Mouse (Mus musculus) frontal cortex, postnatal 14 days (tissue): ENCODE data around the gene Ffar2.
"Not testable (repeated sequence)": the region's sequence is repeated elsewhere in the genome, so short reads cannot be mapped to it uniquely, and the experiment has no call there.

Experiments used
- DNase-seq, 2 experiments: peaks; one replicate each; pipeline ENCODE4 v3.0.0; 2022; ENCODE audit warnings: low spot score in 2 of 2

The Ffar2 gene

DNA sequence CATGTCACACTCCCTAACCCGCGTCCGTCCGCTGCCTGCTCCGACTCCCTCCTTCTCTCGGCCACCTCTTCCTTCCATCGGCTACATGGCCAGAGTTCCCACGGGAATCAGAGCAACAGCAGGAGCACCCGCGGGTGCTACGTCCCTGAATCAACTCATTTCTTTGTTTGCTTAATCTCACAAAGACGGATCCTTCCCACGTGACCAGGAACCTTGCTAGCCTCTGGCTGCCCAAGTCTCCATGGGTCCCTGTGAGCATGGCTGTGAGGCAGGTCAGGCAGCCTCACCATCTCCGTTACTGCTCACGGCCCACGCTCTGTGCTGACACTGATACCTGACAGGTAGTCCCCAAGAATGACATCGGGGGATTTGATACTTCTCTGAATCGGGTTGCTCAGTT lies at the start of gene Ffar2:
Gene Ffar2 (minus strand): TSS at position 101 of the 400 bp plus-strand sequence.
- no peak for DNase-seq

DNA sequence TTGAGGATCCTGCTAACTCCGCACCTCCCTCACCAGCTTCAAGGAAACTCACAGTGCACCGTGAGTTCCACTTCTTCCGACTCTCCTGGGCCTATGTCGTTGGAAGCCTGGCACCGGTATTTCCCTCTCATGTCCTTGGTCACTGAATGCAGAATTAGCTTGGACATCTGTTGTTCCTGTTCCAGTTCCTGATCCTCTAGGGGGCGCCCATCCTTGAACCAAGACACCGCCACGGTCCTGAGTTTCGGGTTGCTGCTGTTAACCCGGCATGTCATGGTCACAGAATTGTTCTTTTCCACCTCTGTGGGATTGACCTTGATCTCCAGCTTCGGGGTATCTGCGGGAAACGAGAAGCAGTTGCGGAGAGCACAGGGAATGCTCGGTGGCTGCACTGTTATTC lies 49.5 kb upstream of the Ffar2 start:
- peak in 1 of 2 experiments; percentile 53 for DNase-seq

DNA sequence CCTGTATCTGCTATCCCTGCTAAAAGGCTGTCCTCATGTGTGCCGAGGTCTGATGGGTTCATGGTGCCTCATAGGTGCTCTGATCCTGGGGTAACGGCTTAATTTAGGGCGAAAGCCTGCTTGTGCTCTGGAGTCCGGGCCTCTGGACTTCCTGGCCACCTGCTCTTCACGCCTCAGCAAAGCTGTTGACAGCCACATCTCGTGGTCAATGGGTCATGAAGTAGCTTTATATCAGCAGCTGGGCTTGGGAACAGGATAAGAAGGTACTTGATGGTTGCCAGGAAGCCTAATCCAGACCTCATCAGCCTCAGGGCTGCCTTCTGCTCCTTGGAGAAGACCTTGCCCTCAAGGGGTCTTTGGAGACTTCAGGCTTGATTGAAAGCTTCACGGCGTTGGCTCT lies 39.8 kb upstream of the Ffar2 start:
- DNase-seq: no peak

DNA sequence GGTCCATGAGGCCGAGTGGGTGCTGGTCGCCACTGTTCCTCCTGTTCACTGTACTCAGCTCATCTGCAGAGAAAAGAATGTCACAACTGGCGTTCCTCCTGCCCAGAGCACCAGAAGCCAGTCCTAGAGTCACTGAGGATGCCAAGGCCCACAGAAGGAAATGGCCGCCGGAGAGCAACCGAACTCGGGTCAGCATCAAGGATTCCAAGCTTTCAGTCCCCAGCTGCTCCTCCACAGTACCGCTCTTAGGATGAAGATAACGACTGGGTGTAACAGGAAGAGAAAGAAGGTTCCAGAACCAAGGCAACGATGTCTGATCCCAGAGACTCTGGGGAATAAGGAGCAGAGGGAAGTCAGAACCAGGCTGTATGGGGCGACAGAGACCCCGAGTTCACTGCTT lies 37.9 kb upstream of the Ffar2 start, which contains the start of gene Ffar1:
Gene Ffar1 (minus strand): TSS at position 101 of the 400 bp plus-strand sequence.
- DNase-seq: no peak

DNA sequence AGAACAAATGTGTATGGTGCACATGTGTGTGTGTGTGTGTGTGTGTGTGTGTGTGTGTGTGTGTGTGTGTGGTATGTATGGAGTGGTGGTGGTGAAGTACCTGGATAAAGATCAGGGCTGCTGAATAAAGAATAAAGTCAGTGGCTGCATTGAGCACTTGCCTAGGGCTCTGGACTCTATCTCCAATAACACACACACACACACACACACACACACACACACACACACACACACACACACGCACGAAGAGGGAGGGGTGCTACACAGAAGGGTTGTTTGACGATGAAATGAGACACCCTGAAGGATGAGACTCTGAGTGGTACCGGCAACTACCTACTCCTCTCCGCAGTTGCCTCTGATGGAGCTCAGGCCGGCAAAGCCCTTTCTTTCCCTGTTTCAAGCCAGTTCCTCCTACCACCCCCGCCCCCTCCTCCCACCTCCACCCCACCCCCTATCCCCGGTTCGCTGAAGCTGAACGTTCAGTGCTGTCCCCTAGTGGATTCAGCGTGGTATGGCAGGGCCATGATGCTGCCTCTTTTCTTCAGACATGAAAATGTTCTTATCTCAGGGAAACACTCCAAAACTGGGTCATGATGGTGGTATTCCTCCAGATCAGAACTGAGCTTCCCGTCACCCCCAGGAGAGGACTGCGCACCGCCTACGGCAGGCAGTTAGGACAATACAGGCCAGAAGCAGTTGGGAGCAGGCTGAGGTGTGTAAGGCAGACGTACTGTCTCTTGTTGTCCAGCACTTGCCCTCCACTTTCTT lies 36.2 kb upstream of the Ffar2 start:
- DNase-seq: peak in 1 of 2 experiments; percentile 56

DNA sequence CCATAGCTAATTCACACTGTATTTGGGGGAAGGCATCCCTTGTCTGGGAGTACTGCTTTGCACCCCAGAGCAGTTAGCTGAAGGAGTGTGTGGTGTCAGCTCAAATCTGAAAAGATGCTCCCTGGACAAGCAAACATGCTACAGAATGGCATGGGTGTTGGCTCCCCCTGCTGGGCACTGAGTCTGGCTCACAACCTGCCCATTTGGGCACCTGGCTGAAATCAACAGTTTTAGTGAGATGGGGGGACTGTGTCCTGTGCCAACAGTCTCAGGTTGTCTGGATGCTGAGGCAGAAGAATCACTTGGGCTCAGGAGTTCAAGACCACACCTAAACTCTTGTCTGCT lies 35.7 kb upstream of the Ffar2 start:
- peak; percentile 54 to 73 for DNase-seq

DNA sequence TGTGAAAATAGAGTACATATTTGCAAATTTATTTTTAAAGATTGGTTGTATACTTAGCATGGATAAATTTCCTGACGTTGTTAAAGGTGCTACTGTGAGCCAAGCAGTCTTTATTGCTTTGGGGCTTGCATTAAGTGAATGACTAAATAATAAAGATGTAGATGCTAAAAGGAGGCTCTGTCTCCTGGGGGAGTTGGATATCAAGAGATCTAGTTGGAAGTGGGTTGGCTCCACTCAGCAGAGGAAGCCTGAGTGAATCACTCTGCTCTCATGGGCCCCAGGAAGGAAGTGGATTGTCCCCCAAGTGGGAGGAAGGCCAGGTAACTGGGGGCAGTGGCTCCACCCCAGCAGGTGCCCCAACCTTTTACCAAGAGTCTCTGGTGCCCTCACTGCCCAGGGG lies 34.2 kb upstream of the Ffar2 start:
- no peak for DNase-seq

DNA sequence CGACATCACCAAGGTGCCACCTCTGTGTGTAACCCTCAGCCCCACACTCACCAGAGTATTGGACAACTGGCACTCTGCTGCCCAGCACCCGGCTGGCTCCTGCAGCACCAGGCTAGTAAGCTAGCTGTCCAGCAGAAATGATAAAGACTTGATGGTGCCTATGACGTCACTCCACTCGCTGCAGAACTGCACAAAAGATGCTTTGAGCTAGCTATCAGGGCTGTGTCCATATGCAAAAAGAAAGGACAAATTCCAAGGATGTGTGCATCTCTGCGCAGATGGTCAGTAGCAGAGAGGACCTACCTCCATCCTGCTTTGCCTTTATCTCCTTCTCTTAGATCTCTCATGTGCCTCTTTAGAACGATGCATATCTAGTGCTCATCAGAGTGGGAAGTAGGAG lies 32.5 kb upstream of the Ffar2 start, which contains the start of gene Ffar3:
Gene Ffar3 (minus strand): TSS at position 101 of the 400 bp plus-strand sequence.
- no peak for DNase-seq

DNA sequence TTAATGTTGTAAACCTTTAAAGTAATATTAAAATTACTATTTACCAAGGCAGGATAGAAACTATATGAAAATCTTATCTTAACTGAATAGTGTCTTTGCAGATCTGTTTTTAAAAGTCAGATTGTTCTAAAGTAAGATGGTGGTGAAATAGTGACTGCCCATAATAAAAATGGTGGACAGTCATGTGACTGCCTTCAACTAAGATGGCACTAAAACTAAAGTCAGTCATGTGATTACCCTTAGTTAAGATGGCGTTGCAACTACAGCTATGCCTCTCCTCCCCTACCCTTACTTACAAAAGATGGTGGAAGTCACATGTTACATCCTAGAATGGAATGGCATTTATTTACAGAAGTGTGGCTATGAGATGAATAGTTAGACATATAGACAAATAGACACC lies 27.8 kb upstream of the Ffar2 start:
- DNase-seq: no peak

DNA sequence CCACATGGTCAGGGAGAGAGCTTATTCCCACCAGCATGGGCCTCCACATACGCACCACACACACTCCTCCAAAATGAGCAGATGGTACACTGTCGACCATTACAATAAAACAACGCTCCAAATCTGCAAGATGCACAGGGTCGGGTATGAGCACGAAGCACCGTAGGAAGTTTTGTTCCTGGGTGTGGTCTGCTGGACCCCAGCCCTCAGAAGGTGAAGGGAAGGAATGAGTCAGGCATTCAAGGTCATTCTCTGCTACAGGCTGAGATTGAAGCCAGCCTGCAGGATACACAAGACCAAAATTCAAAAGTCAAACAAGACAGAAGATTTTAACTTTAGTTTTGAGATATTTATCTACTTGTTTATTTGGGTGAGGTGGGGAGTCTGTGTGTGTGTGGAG lies 24.4 kb upstream of the Ffar2 start:
- no peak for DNase-seq

DNA sequence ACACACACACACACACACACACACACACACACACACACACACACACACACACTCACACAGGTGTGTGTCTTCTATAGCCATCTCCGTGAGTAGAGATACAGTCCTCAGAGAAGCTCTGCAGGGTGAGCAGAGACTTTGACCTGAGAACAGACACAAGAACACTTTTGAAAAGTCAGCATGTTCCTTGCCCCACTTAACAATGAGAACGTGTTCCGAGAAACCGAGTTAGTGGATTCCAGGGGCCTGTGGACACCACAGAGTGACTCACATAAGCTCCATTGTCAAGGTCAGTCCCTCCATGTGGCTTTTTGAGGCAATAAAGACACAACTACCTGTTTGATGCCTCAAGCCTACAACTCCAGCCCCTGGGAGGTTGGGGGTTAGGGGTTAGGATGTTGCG lies 23.8 kb upstream of the Ffar2 start:
- DNase-seq: no peak

DNA sequence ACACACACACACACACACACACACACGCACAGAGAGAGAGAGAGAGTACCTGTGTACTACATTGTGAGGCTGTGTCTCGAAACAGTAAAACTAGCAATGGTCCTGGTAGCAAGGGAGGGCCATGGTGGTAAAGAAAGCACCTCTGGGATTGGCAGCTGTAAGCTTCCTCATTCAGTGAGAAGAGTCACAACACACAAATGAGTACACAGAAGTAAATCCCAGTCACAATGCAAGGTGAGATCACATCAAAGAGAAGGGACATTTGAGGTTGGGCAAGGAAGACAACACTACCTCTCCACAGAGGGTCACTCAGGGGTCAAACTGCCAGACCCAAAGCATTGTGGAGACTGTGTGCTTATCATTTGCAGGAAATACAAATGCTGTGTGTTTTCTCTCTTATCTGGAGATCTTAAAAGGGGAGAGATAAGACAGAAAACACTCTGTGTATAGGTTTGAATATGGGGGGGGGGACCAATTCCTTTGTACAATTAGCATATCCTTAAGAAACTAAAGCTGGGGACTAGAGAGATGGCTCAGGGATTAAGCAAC lies 23.0 kb upstream of the Ffar2 start:
- DNase-seq: no peak

DNA sequence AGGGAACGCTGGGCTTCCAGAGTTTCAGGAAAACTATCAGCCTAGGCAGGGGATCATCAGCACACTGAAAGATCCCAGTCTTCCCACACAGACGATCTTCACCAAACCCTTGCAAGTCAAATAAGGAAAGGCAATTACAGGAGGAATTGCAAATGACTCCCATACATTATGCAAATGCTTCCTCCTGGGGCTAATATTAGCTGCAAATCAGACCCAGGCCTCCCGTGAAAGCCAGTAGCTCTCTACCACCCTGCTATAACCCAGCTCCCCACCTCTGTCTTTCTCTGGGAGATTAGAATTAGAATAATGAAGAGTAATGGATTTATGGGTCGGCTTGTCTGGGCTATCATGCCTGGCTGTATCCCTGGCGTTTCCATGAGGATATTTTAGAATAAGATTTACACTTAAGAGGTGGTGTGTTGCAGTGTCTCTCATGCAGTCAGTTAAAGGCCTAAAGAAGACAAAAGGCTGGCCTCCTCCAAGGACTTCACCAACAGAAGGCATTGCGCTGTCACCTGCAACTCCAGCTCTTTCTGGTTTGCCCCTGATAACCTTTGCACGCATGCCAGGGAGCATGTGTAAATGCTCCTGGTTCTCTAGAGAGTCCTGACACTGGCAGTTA lies 21.2 kb upstream of the Ffar2 start:
- no peak for DNase-seq

DNA sequence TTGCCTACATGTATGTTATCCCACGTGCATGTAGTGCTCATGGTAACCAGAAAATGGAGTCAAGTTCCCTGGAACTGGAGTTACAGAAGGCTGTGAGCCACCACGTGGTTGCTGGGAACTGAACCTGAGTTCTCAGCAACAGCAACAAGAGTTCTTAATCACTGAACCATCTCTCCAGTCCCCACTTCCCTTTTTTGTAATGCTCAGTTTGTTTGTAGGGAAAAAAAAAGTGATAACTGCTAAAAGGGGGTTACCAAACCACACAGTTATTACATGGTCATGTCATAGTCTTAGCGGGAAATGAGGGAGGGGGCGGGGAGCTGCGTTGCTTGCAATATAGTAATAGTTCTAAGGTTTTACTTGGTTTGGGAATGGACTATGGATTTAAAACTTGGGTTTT lies 18.5 kb upstream of the Ffar2 start:
- DNase-seq: no peak

DNA sequence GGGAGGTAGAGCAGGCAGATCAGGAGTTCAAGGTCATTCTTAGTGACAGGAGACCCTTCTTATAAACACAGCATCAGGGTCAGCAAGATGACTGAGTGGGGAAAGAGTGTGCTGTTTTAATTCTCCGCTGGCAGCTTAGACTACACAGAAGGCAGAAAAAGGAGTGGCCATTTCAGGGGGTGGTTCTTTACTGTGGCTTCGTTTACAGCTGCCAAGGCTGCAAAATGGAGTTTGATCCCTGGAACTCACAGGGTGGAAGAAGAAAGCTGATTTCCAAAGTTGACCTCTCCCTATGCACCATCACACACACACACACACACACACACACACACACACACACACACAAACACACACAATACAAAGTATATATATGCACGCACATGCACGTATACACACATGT lies 17.8 kb upstream of the Ffar2 start:
- no peak for DNase-seq

DNA sequence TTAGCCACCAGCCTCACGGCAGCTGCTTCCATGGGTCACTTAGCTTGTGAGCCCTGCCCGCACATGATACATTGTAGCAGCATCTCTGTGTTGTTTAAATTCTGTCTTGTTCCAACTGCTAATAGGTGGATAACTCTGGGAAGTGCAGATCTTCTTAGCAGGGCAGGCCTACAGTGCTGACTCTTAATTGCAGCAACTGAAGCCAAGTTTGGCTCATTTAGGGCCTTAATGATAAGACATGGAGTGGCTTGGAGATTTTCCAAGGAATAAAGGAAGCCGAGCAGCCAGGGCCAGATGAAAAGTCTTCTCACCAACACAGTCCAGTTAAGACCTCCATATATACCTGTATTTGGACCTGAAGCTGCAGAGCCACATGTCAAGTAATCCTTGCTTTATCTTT lies 16.7 kb upstream of the Ffar2 start:
- DNase-seq: no peak

DNA sequence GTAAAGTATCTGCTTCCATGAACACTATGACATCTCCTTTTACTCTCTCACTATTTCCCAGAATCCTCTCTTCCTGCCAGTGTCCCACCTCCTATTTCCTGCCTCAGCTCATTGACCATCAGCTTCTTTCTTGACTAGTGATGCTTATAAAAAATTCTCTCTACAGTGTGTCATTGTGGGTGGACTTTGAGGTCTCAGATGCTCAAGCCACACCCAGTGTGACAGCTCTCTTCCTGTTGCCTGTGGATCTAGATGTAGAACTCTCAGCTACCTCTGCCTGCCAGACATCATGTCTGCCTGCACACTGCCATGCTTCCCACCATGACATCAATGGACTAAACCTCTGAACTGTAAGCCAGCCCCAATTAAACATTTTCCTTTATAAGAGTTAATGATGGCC lies 13.7 kb upstream of the Ffar2 start:
- no peak for DNase-seq

DNA sequence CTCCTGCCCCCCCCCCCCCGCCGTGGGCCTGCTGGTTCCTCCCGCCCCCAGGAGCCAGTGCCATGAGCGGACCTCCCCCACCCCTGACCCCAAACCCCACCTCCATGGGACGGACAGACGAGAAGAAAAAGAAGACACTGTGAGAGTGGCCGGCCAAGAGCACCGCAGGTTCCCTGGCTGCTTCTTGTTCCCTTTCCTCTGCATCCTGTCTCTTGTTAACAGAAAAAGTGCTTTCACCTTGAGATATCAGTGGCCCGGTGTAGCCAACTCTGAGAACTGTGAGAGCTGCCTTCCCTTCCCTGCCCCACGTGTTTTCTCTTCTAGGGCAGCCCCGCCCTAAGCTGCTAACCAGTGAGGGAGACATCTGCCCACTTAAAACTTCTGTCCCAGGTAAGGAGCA lies 9.1 kb upstream of the Ffar2 start:
- DNase-seq: not testable (repeated sequence)

DNA sequence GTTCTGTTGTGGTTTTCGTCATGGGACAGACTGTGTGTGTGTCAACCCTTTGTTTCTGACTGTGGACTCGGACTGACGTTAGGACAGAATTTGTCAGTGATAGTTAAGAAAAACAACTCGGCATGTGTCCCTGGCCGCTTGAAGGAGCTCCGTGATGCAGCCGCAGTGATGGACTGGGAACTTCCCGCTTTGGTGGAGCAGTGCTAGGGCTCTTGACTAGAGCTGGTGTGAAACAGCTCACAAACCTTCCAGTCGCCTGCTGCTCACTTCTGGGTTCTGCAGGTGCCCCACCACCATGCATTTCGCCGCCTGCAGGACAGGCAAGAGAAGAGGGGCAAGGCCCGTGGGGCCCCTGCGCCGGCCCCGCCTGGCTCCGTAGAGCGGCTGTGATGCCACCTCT lies 8.7 kb upstream of the Ffar2 start:
- DNase-seq: no peak

DNA sequence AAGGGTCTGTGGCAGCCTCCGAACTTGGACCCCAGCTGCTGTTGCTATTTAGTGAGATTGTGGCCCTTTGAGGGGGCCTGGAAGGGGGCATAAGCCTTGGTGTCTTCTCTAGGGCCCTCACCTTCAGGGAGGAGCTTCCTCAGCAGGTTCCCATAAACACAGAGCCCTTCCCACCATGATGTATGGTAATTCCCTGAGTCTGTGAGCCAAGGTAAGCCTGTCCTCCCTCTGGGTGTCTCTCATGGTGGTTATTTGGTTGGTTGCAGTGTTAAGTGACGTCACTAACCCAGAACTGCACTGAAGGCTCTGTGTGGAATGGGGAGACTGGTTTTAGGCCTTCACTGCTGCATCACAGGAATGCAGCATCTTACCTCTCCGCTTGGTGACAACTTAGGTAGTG lies 5.9 kb upstream of the Ffar2 start:
- DNase-seq: no peak

DNA sequence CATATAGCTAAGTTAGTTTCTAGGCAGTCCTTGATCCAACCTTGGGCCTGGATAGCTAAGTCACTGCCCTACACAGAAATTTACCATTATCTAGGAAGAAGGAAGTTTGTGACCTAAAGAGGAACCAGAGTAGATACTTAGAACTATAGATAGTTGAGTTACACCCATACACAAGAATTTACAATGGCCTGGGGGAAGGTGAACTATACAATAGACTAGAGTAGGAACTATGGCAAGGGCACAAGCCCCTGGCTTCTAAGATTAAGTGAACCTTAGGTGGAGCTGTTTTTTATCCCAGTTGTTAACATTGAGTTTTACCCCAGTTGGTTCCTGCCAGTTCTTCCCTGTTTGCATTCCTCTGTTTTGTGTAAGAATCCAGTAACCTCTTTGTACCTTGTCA lies 5.3 kb upstream of the Ffar2 start:
- DNase-seq: not testable (repeated sequence)

DNA sequence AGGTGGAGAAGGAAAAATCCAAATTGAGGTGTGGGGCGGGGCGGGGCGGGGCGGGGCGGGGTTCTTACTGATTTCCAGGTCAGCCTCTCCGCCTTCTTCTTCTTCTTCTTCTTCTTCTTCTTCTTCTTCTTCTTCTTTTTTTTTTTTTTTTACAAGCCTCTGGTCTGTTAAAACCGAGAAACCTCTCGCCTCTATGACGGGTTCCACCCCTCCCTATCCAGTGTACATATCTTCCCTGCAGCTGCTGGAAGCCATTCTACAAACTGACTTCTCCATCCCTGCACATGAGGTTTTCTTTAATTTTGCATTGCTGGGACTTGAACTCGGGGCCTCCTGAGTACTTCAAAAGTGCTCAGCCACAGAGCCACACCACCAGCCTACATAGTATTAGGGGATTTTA lies 3.1 kb upstream of the Ffar2 start:
- DNase-seq: no peak

DNA sequence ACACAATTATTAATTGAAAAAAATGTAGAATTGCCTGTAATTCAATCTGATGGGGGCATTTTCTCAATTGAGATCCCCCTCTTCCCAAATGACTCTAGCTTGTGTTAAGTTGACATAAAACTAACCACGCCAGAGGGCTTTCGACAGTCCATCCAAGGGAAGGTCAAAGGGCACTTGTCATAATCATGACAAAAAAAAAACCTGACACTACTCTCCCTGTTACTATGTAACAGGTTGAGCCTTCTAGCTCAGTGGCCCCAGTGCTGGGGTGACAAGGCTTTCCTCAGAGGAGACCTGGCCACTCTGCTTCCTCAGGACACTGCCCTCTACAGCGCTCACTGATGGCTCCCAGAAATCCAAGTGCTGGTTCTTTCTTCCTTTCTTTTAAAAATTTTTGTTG lies 731 bp upstream of the Ffar2 start:
- DNase-seq: no peak
